Mouse (Mus musculus): ENCODE measurements around the gene Adamts4. TPM values are rescaled to one million over a fixed set of nuclear protein-coding genes. Genes with fewer than 3 reads are reported as not detected.

The Adamts4 gene
- 0.04 and 0.17 TPM in 2 replicates for polyA plus RNA-seq (2012; ENCODE audit: low replicate concordance)

GRCm38 (mm10) chr1:171249913-171250600, at the start of gene Adamts4:
TSS of gene Adamts4 (plus strand) at chr1:171250421.

GRCm38 (mm10) chr1:171213801-171214496, 36.3 kb upstream of the Adamts4 start, which contains the start of gene Nr1i3:
TSS of gene Nr1i3 (plus strand) at chr1:171213970.

GRCm38 (mm10) chr1:171222238-171223155, 27.7 kb upstream of the Adamts4 start, which contains the start of gene Tomm40l:
TSS of gene Tomm40l (minus strand) at chr1:171222514.

GRCm38 (mm10) chr1:171224857-171225256, 25.4 kb upstream of the Adamts4 start, which contains the start of gene Apoa2:
TSS of gene Apoa2 (plus strand) at chr1:171225054.

GRCm38 (mm10) chr1:171234126-171234525, 16.1 kb upstream of the Adamts4 start, which contains the start of gene Fcer1g:
TSS of gene Fcer1g (minus strand) at chr1:171234365.

GRCm38 (mm10) chr1:171250680-171251593, 716 bp downstream of the Adamts4 start, which contains the start of gene Ndufs2:
TSS of gene Ndufs2 (minus strand) at chr1:171251388.

GRCm38 (mm10) chr1:171269848-171270572, 19.8 kb downstream of the Adamts4 start, which contains the start of gene B4galt3:
TSS of gene B4galt3 (plus strand) at chr1:171270328.

GRCm38 (mm10) chr1:171280916-171281527, 30.8 kb downstream of the Adamts4 start, which contains the start of gene Ppox:
TSS of gene Ppox (minus strand) at chr1:171281186.

GRCm38 (mm10) chr1:171287136-171288081, 37.2 kb downstream of the Adamts4 start, which contains the start of gene Usp21:
TSS of gene Usp21 (minus strand) at chr1:171287991.

GRCm38 (mm10) chr1:171294298-171295062, 44.3 kb downstream of the Adamts4 start, which contains the start of gene Ufc1:
TSS of gene Ufc1 (minus strand) at chr1:171295024.

Other genes with a start within 250 kb of the Adamts4 start
- 3.3 and 3.6 TPM in 2 replicates for gene Fcgr4, start 231.5 kb upstream of the Adamts4 start, polyA plus RNA-seq (2012; ENCODE audit: low replicate concordance)
- gene Fcgr3, start 185.5 kb upstream of the Adamts4 start, polyA plus RNA-seq (2012; ENCODE audit: low replicate concordance) = 7.1 and 11.2 TPM in 2 replicates
- gene Cfap126, start 136.5 kb upstream of the Adamts4 start, polyA plus RNA-seq (2012; ENCODE audit: low replicate concordance) = 1.2 and 1.6 TPM in 2 replicates
- gene Sdhc, start 99.8 kb upstream of the Adamts4 start, polyA plus RNA-seq (2012; ENCODE audit: low replicate concordance) = 5.3 and 72.1 TPM in 2 replicates
- not detected in 2 replicates for gene Mpz, start 99.7 kb upstream of the Adamts4 start, polyA plus RNA-seq (2012; ENCODE audit: low replicate concordance)
- gene Pcp4l1, start 54.2 kb upstream of the Adamts4 start, polyA plus RNA-seq (2012; ENCODE audit: low replicate concordance) = 0.66 and 1.8 TPM in 2 replicates
- not detected in 2 replicates for gene Nr1i3, start 36.5 kb upstream of the Adamts4 start, polyA plus RNA-seq (2012; ENCODE audit: low replicate concordance)
- 18.3 and 19.3 TPM in 2 replicates for gene Tomm40l, start 27.9 kb upstream of the Adamts4 start, polyA plus RNA-seq (2012; ENCODE audit: low replicate concordance)
- not detected in 2 replicates for gene Apoa2, start 25.4 kb upstream of the Adamts4 start, polyA plus RNA-seq (2012; ENCODE audit: low replicate concordance)
- gene Fcer1g, start 16.1 kb upstream of the Adamts4 start, polyA plus RNA-seq (2012; ENCODE audit: low replicate concordance) = 33.6 and 46.3 TPM in 2 replicates
- 29.8 and 80.2 TPM in 2 replicates for gene Ndufs2, start 967 bp downstream of the Adamts4 start, polyA plus RNA-seq (2012; ENCODE audit: low replicate concordance)
- 63.2 and 69.5 TPM in 2 replicates for gene B4galt3, start 19.9 kb downstream of the Adamts4 start, polyA plus RNA-seq (2012; ENCODE audit: low replicate concordance)
- gene Ppox, start 30.8 kb downstream of the Adamts4 start, polyA plus RNA-seq (2012; ENCODE audit: low replicate concordance) = 29.7 and 70.3 TPM in 2 replicates
- 77.2 and 163 TPM in 2 replicates for gene Usp21, start 37.6 kb downstream of the Adamts4 start, polyA plus RNA-seq (2012; ENCODE audit: low replicate concordance)
- 17.7 and 40.2 TPM in 2 replicates for gene Ufc1, start 44.6 kb downstream of the Adamts4 start, polyA plus RNA-seq (2012; ENCODE audit: low replicate concordance)
- 11.6 and 25.3 TPM in 2 replicates for gene Dedd, start 78.7 kb downstream of the Adamts4 start, polyA plus RNA-seq (2012; ENCODE audit: low replicate concordance)
- gene Nit1, start 95.2 kb downstream of the Adamts4 start, polyA plus RNA-seq (2012; ENCODE audit: low replicate concordance) = 9.5 and 14.3 TPM in 2 replicates
- 6.8 and 10.4 TPM in 2 replicates for gene Pfdn2, start 95.2 kb downstream of the Adamts4 start, polyA plus RNA-seq (2012; ENCODE audit: low replicate concordance)
- gene Klhdc9, start 110.4 kb downstream of the Adamts4 start, polyA plus RNA-seq (2012; ENCODE audit: low replicate concordance) = 0.44 and 0.99 TPM in 2 replicates
- 2.4 and 3.8 TPM in 2 replicates for gene Nectin4, start 119.7 kb downstream of the Adamts4 start, polyA plus RNA-seq (2012; ENCODE audit: low replicate concordance)
- gene Arhgap30, start 138.5 kb downstream of the Adamts4 start, polyA plus RNA-seq (2012; ENCODE audit: low replicate concordance) = 174 and 196 TPM in 2 replicates
- gene Usf1, start 160.9 kb downstream of the Adamts4 start, polyA plus RNA-seq (2012; ENCODE audit: low replicate concordance) = 54.0 and 85.7 TPM in 2 replicates
- gene Tstd1, start 168.5 kb downstream of the Adamts4 start, polyA plus RNA-seq (2012; ENCODE audit: low replicate concordance) = 1.4 TPM in 1 of 2 replicates, not detected in the other
- 0.16 and 1.7 TPM in 2 replicates for gene F11r, start 187.1 kb downstream of the Adamts4 start, polyA plus RNA-seq (2012; ENCODE audit: low replicate concordance)

Data from hematopoietic multipotent progenitor cell, adult 10-12 weeks (in vitro differentiated cells).